In genomic region chr9:15149246-15149926, GRCm38 (mm10) we compare ENCODE assay signal across 24 mouse cellular contexts. TPM values are rescaled to one million over a fixed set of nuclear protein-coding genes. Genes with fewer than 3 reads are reported as not detected.
DNase-seq lines count a peak whose midpoint lies in the region; ATAC-seq and TF ChIP-seq lines count a peak whose summit lies in the region.
"Had no signal": no experiment of that assay in that cellular context is flagged by ENCODE, and none has a peak within 500 bp of the region (broad histone marks: within the 10 kb centered on the region; RNA-seq: fewer than 3 reads in every experiment).

No protein-coding gene starts in this region.

- H3K27ac ChIP-seq in intestine, embryonic 14.5 days (ENCODE audit: low read depth), result no peak overlapping the region
- H3K27ac ChIP-seq in intestine, embryonic 15.5 days, result no peak overlapping the region
- H3K27ac ChIP-seq in midbrain, postnatal 0 days (ENCODE audit: low read depth, low read length), result no peak overlapping the region
- no peak overlapping the region for H3K27ac ChIP-seq in midbrain, embryonic 15.5 days
- H3K27ac ChIP-seq: forebrain, embryonic 10.5 days; forebrain, embryonic 13.5 days; heart, adult 2 months; heart, embryonic 10.5 days; hindbrain, embryonic 12.5 days; hindbrain, embryonic 15.5 days had no signal

- no peak overlapping the region for H3K4me2 ChIP-seq in intestine, embryonic 14.5 days (ENCODE audit: low read length)
- no peak overlapping the region for H3K4me2 ChIP-seq in intestine, embryonic 15.5 days (replicated peaks)
- H3K4me2 ChIP-seq in midbrain, postnatal 0 days (ENCODE audit: low read depth, low read length, poor library complexity, severe bottlenecking), result no peak overlapping the region
- H3K4me2 ChIP-seq in midbrain, embryonic 15.5 days, result no peak overlapping the region
- H3K4me2 ChIP-seq: forebrain, embryonic 13.5 days; hindbrain, embryonic 12.5 days; hindbrain, embryonic 15.5 days had no signal

- H3K4me1 ChIP-seq in intestine, embryonic 14.5 days (replicated peaks; ENCODE audit: control insufficient read depth, insufficient read depth, low read length), result no peaks in the 10 kb centered on the region
- no peaks in the 10 kb centered on the region for H3K4me1 ChIP-seq in intestine, embryonic 15.5 days (replicated peaks)
- H3K4me1 ChIP-seq in midbrain, postnatal 0 days (ENCODE audit: insufficient read depth, low read length), result no peaks in the 10 kb centered on the region
- no peaks in the 10 kb centered on the region for H3K4me1 ChIP-seq in midbrain, embryonic 15.5 days
- H3K4me1 ChIP-seq: forebrain, embryonic 10.5 days; forebrain, embryonic 13.5 days; heart, embryonic 10.5 days; hindbrain, embryonic 12.5 days; hindbrain, embryonic 15.5 days had no signal

- no peak for TF ChIP-seq CTCF in midbrain, postnatal 0 days (IDR thresholded peaks at IDR 0.05)

- no peak for DNase-seq in frontal cortex, postnatal 14 days (ENCODE audit: low spot score in 2 of 2)
- peak; percentile 23 for DNase-seq in intestine, embryonic 14.5 days (ENCODE audit: low spot score)
- peak; percentile 2 for DNase-seq in midbrain, postnatal 0 days (ENCODE audit: low spot score)
- DNase-seq: adrenal gland, adult 8-10 months; adrenal gland, postnatal 25 days; cerebellum, adult 18-20 months; cerebellum, adult 9-10 months; cerebellum, postnatal 14 days; gastrocnemius, postnatal 25 days; heart, adult 2 months had no signal

- peak; percentile 69 for ATAC-seq in frontal cortex, adult (ENCODE audit: low TSS enrichment)
- ATAC-seq in intestine, embryonic 14.5 days (replicated peaks; ENCODE audit: low FRiP score, low TSS enrichment, low read depth), result no peak
- ATAC-seq in intestine, embryonic 15.5 days, result no peak
- no peak for ATAC-seq in midbrain, postnatal 0 days (ENCODE audit: low FRiP score)
- ATAC-seq in midbrain, embryonic 15.5 days (replicated peaks), result no peak
- ATAC-seq: activated CD4-positive, CD25-positive, alpha-beta regulatory T cell, adult 4 months; forebrain, embryonic 13.5 days; forebrain, embryonic 16.5 days; inflammation-experienced regulatory T-cells, adult 6 months had no signal

- H3K27me3 ChIP-seq in intestine, embryonic 14.5 days (replicated peaks; ENCODE audit: control insufficient read depth, insufficient read depth, low read length), result no peaks in the 10 kb centered on the region
- H3K27me3 ChIP-seq in intestine, embryonic 15.5 days (replicated peaks), result no peaks in the 10 kb centered on the region
- H3K27me3 ChIP-seq in midbrain, postnatal 0 days (ENCODE audit: insufficient read depth, low read length), result no peaks in the 10 kb centered on the region
- no peaks in the 10 kb centered on the region for H3K27me3 ChIP-seq in midbrain, embryonic 15.5 days (replicated peaks)
- H3K27me3 ChIP-seq: forebrain, embryonic 13.5 days; hindbrain, embryonic 12.5 days; hindbrain, embryonic 15.5 days had no signal

- no peaks in the 10 kb centered on the region for H3K36me3 ChIP-seq in intestine, embryonic 14.5 days (ENCODE audit: control insufficient read depth, insufficient read depth, low read length)
- no peaks in the 10 kb centered on the region for H3K36me3 ChIP-seq in intestine, embryonic 15.5 days
- H3K36me3 ChIP-seq in midbrain, postnatal 0 days (ENCODE audit: insufficient read depth, low read length), result no peaks in the 10 kb centered on the region
- H3K36me3 ChIP-seq in midbrain, embryonic 15.5 days (replicated peaks), result no peaks in the 10 kb centered on the region
- H3K36me3 ChIP-seq: forebrain, embryonic 10.5 days; heart, embryonic 10.5 days; hindbrain, embryonic 12.5 days; hindbrain, embryonic 15.5 days had no signal

- no peak overlapping the region for H3K9ac ChIP-seq in intestine, embryonic 14.5 days (ENCODE audit: low read length)
- H3K9ac ChIP-seq in intestine, embryonic 15.5 days, result no peak overlapping the region
- no peak overlapping the region for H3K9ac ChIP-seq in midbrain, postnatal 0 days (replicated peaks; ENCODE audit: low read length, poor library complexity, severe bottlenecking)
- H3K9ac ChIP-seq in midbrain, embryonic 15.5 days, result no peak overlapping the region
- H3K9ac ChIP-seq: forebrain, embryonic 13.5 days; hindbrain, embryonic 12.5 days; hindbrain, embryonic 15.5 days had no signal

- H3K4me3 ChIP-seq in intestine, embryonic 14.5 days (ENCODE audit: low read depth, low read length), result no peak overlapping the region
- no peak overlapping the region for H3K4me3 ChIP-seq in intestine, embryonic 15.5 days (replicated peaks)
- H3K4me3 ChIP-seq in midbrain, postnatal 0 days (ENCODE audit: low read depth, low read length), result no peak overlapping the region
- no peak overlapping the region for H3K4me3 ChIP-seq in midbrain, embryonic 15.5 days
- H3K4me3 ChIP-seq: forebrain, embryonic 10.5 days; forebrain, embryonic 13.5 days; heart, adult 2 months; heart, embryonic 10.5 days; hindbrain, embryonic 12.5 days; hindbrain, embryonic 15.5 days had no signal

- H3K9me3 ChIP-seq in intestine, embryonic 14.5 days (ENCODE audit: control insufficient read depth, low read length), result no peaks in the 10 kb centered on the region
- H3K9me3 ChIP-seq in intestine, embryonic 15.5 days, result no peaks in the 10 kb centered on the region
- H3K9me3 ChIP-seq in midbrain, postnatal 0 days (ENCODE audit: low read length), result no peaks in the 10 kb centered on the region
- H3K9me3 ChIP-seq in midbrain, embryonic 15.5 days, result no peaks in the 10 kb centered on the region
- H3K9me3 ChIP-seq: forebrain, embryonic 10.5 days; forebrain, embryonic 13.5 days; heart, embryonic 10.5 days; hindbrain, embryonic 12.5 days; hindbrain, embryonic 15.5 days had no signal

- 69% methylated on average over 6 of the region's 6 CpGs for WGBS in intestine, embryonic 14.5 days
- WGBS in intestine, embryonic 15.5 days, result 64% methylated on average over 6 of the region's 6 CpGs
- WGBS in midbrain, postnatal 0 days, result 82% methylated on average over 6 of the region's 6 CpGs
- 82% methylated on average over 6 of the region's 6 CpGs for WGBS in midbrain, embryonic 15.5 days

RNA-seq across cellular contexts. Expression of gene Hephl1, which starts 37.5 kb away (rescaled TPM):
- not detected in 2 replicates for polyA plus RNA-seq in intestine, embryonic 14.5 days (2014; fragmentation: Nextera tagmentation; extraction: Ambion mirVana)
- not detected in 2 replicates for polyA plus RNA-seq in intestine, embryonic 15.5 days (2015; fragmentation: Nextera tagmentation; extraction: Ambion mirVana)
- 0.14 and 0.16 TPM in 2 replicates for total RNA-seq in midbrain, postnatal 0 days (2014; rRNA removed)
- 0.05 TPM in 2 replicates for polyA plus RNA-seq in midbrain, postnatal 0 days (2015; fragmentation: Nextera tagmentation; extraction: Ambion mirVana)
- not detected in 2 replicates for polyA plus RNA-seq in midbrain, embryonic 15.5 days (2015; fragmentation: Nextera tagmentation; extraction: Ambion mirVana)
- total RNA-seq: hematopoietic stem cell, adult 5-6 weeks had no signal
- polyA plus RNA-seq: activated CD4-positive, CD25-positive, alpha-beta regulatory T cell, adult 4 months; embryonic facial prominence, embryonic 11.5 days; forebrain, embryonic 10.5 days; forebrain, embryonic 13.5 days; forebrain, embryonic 16.5 days; heart, embryonic 10.5 days; heart, embryonic 14.5 days; hindbrain, embryonic 12.5 days; hindbrain, embryonic 15.5 days; inflammation-experienced regulatory T-cells, adult 6 months had no signal

Comparison
In these comparisons a context has a peak if more than half of its experiments do, and no peak if none do; other contexts are left out.
1. DNase-seq: peak in intestine, embryonic 14.5 days (single experiment) and midbrain, postnatal 0 days (single experiment); none in frontal cortex, postnatal 14 days (0 of 2).